Mouse (Mus musculus) ovary, postnatal 36 days (tissue): ENCODE results near the gene Ints12.

Experiments
- DNase-seq: peaks from one replicate; pipeline ENCODE4 v3.0.0; 2022; ENCODE audit warnings: low spot score, mixed read lengths

Ints12 gene

DNA sequence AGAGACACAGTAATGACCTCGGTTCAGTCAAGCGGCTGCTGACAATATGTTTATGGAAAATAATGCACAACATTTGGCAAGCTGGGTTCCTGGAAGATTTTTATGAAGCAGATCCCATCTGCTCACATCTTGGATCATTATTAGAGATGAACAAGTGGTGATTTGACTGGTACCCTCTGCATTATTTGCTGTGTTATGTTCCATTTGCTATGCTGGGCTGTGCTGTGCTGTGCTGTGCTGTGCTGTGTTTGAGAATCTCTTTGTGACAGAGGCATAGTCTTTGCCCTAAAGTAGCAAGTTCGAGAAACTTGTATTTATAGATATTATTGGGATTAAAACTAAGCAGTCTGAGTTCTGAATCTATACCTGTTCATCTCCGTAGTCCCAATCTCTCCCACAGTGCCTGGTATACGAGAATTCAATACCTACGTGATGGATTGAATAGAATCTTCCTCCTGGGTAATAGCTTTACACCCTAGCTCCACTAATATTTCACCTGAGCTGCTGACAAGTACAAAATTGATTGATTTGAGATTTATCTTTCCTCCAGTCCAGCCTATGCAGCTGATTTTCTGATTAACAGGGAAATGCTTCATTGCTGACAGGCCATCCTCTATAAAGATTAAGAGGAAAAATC, 53.0 kb downstream of the Ints12 start:
- no peak for DNase-seq

GRCm38 (mm10) chr3:133151629-133152028, 60.0 kb downstream of the Ints12 start:
- no peak for DNase-seq

DNA sequence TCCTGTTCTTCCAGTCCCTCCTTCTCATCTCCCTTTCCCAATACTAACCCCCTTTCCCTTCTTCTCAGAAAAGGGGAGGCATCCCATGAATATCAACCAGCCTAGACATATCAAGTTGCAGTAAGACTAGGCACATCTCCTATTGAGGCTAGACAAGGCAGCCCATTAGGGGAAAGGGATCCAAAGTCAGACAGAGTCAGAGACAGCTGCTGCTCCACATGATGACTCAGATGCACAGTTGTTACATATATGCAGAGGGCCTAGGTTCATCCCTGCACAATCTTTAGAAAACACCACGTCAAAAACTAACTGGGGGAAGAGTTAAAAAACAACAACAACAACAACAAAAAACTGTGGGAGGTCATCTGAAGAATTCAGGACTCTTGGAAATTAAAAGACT, 61.2 kb downstream of the Ints12 start:
- no peak for DNase-seq

- DNase-seq = no peak
Measured at GRCm38 (mm10) chr3:133153629-133154028, 62.0 kb downstream of the Ints12 start.

- DNase-seq = no peak
Measured at GRCm38 (mm10) chr3:133154683-133155082, 63.0 kb downstream of the Ints12 start.

- no peak for DNase-seq
Measured at GRCm38 (mm10) chr3:133158260-133158659, 66.6 kb downstream of the Ints12 start.
